Mouse (Mus musculus) liver, adult 2 months (tissue): ENCODE data around the gene Pnpla6.

Source experiments
- CTCF ChIP-seq: fragments of 200-500 bp; IDR thresholded peaks from 2 replicates; pipeline ENCODE4 v1.5.1; 2011; ENCODE audit warnings: low read depth, low read length, control low read depth
- POLR2A ChIP-seq: fragments of 200-500 bp; IDR thresholded peaks from 2 replicates; pipeline ENCODE4 v1.6.1; 2011; ENCODE audit warnings: low read length, control low read depth; ENCODE audit not compliant: insufficient read depth; ENCODE audit errors: extremely low read depth

- TF ChIP-seq CTCF, result no peak
- no peak for TF ChIP-seq POLR2A
These were observed 30.0 kb upstream of the Pnpla6 start for GRCm38 (mm10) chr8:3485192-3485591.
